Mouse (Mus musculus) myocyte (in vitro differentiated cells): Measurements from ENCODE around the gene Gabarap.

Experiments
- CEBPB ChIP-seq: IDR thresholded peaks from 2 replicates; pipeline ENCODE4 v1.6.1; 2011; ENCODE audit warnings: mild to moderate bottlenecking, moderate library complexity; ENCODE audit not compliant: poor library complexity, insufficient read depth, severe bottlenecking
- MAX ChIP-seq: IDR thresholded peaks from one replicate; pipeline ENCODE4 v1.6.1; 2011; ENCODE audit warnings: low read depth, mild to moderate bottlenecking, control low read depth
- TCF12 ChIP-seq: IDR thresholded peaks from one replicate; pipeline ENCODE4 v1.6.1; 2011; ENCODE audit warnings: mild to moderate bottlenecking, control low read depth; ENCODE audit not compliant: poor library complexity, insufficient read depth, severe bottlenecking

DNA sequence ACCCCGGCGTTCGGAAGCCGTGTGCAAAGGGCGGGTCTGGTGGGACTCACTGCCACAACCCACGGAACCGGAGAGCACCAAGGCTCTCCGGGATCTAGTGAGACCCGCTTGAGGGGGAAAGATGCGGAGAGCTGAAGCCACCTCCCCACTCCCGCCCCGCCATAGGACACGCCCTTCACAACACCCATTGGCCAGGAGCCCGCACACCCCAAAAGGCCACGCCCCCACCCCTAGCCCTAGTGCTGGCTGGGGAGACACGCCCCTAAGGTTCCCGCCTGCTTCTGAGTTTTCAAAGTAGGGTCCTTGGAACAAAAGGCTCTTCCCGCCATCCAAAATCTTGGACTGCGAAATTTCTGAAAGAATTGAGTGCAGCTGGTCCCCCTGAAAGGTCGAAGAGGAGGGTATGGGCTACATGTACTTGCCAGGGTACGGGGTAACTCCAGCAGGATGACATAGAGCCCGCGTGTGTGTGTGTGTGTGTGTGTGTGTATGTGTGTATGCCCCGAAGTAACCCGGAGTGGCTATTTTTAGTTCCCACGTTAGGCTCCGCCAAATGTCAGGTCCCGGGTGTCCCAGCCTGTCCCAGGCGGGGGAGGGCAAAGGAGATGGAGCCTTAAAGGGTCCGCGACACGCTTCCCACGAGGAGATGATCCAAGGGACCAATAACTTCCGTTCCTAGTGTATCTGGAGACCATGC lies 42.7 kb upstream of the Gabarap start, which contains the start of gene Slc2a4:
- TF ChIP-seq MAX (no peak), CEBPB (no peak), TCF12 (no peak)
